8 mouse cellular contexts compared by ENCODE assay signal in genomic region chr1:131260309-131260656, GRCm38 (mm10). TPM values are rescaled to one million over a fixed set of nuclear protein-coding genes. Genes with fewer than 3 reads are reported as not detected.
DNase-seq lines count a peak whose midpoint lies in the region; ATAC-seq and TF ChIP-seq lines count a peak whose summit lies in the region.

No protein-coding gene starts in this region.

- H3K4me1 ChIP-seq in midbrain, embryonic 10.5 days, result no peaks in the 10 kb centered on the region; the same call in 1 of the 2 replicates
- H3K4me1 ChIP-seq in midbrain, embryonic 13.5 days (replicated peaks), result no peaks in the 10 kb centered on the region
- H3K4me1 ChIP-seq in bone marrow macrophage, adult 2 months (ENCODE audit: control insufficient read depth, insufficient read depth, low read length), result no peaks in the 10 kb centered on the region; the same call in 1 of the 2 replicates
- no peaks in the 10 kb centered on the region for H3K4me1 ChIP-seq in embryonic fibroblast, embryonic 13.5 days (ENCODE audit: control insufficient read depth, insufficient read depth, low read length)
- H3K4me1 ChIP-seq in liver, embryonic 11.5 days (replicated peaks; ENCODE audit: control insufficient read depth, insufficient read depth, low read length), result no peaks in the 10 kb centered on the region

- ATAC-seq in midbrain, embryonic 13.5 days, result no peak; the same call in 1 of the 2 replicates
- no peak for ATAC-seq in liver, embryonic 11.5 days (replicated peaks; ENCODE audit: low FRiP score)

- no peak overlapping the region for H3K4me2 ChIP-seq in midbrain, embryonic 13.5 days (replicated peaks)
- H3K4me2 ChIP-seq in liver, embryonic 11.5 days, result no peak overlapping the region

- H3K9ac ChIP-seq in midbrain, embryonic 13.5 days (replicated peaks), result no peak overlapping the region
- H3K9ac ChIP-seq in liver, embryonic 11.5 days (ENCODE audit: low read depth, low read length), result no peak overlapping the region

- H3K27ac ChIP-seq in midbrain, embryonic 10.5 days (replicated peaks), result no peak overlapping the region
- H3K27ac ChIP-seq in midbrain, embryonic 13.5 days, result no peak overlapping the region
- H3K27ac ChIP-seq in bone marrow macrophage, adult 2 months (ENCODE audit: insufficient read depth, low read depth, low read length), result no peak overlapping the region
- no peak overlapping the region for H3K27ac ChIP-seq in embryonic fibroblast, embryonic 13.5 days (ENCODE audit: insufficient read depth, low read length)
- no peak overlapping the region for H3K27ac ChIP-seq in liver, embryonic 11.5 days (ENCODE audit: low read depth, low read length)

- H3K4me3 ChIP-seq in midbrain, embryonic 10.5 days, result no peak overlapping the region
- no peak overlapping the region for H3K4me3 ChIP-seq in midbrain, embryonic 13.5 days (replicated peaks)
- no peak overlapping the region for H3K4me3 ChIP-seq in bone marrow macrophage, adult 2 months (ENCODE audit: insufficient read depth, low read length)
- no peak overlapping the region for H3K4me3 ChIP-seq in embryonic fibroblast, embryonic 13.5 days (ENCODE audit: insufficient read depth, low read length)
- no peak overlapping the region for H3K4me3 ChIP-seq in liver, embryonic 11.5 days (ENCODE audit: low read depth, low read length)

- DNase-seq in midbrain, embryonic 10.5 days (ENCODE audit: low spot score), result peak; percentile 69
- peak; percentile 35 for DNase-seq in hindlimb bud, embryonic 11.5 days (ENCODE audit: extremely low spot score, low read depth, low spot score)
- DNase-seq in liver, embryonic 11.5 days (ENCODE audit: low spot score), result peak; percentile 66
- DNase-seq in retina, embryonic 14.5 days (ENCODE audit: low spot score), result peak; percentile 83
- DNase-seq in thymus, postnatal 36 days, result peak; percentile 62 to 64

- H3K27me3 ChIP-seq in midbrain, embryonic 10.5 days (ENCODE audit: low read depth, poor library complexity, severe bottlenecking), result peaks cover 26% of the 10 kb centered on the region
- 0 out of 2 replicates have a peak, but pooled peaks cover 5% of the 10 kb centered on the region for H3K27me3 ChIP-seq in midbrain, embryonic 13.5 days
- H3K27me3 ChIP-seq in liver, embryonic 11.5 days (replicated peaks; ENCODE audit: control insufficient read depth, insufficient read depth, low read length), result peaks cover 2% of the 10 kb centered on the region

- H3K36me3 ChIP-seq in midbrain, embryonic 10.5 days, result no peaks in the 10 kb centered on the region
- H3K36me3 ChIP-seq in midbrain, embryonic 13.5 days, result no peaks in the 10 kb centered on the region
- no peaks in the 10 kb centered on the region for H3K36me3 ChIP-seq in liver, embryonic 11.5 days (ENCODE audit: control insufficient read depth, insufficient read depth, low read length)

- peak; percentile 80 for TF ChIP-seq CTCF in bone marrow macrophage, adult 2 months (IDR thresholded peaks at IDR 0.05; ENCODE audit: low read depth, low read length)
- peak; percentile 74 for TF ChIP-seq CTCF in embryonic fibroblast, embryonic 13.5 days (IDR thresholded peaks at IDR 0.05; ENCODE audit: borderline replicate concordance, insufficient read depth, low read length)

- no peak for TF ChIP-seq POLR2A in bone marrow macrophage, adult 2 months (IDR thresholded peaks at IDR 0.05; ENCODE audit: borderline replicate concordance, low read depth, low read length)
- TF ChIP-seq POLR2A in embryonic fibroblast, embryonic 13.5 days (IDR thresholded peaks at IDR 0.05; ENCODE audit: low read depth, low read length), result no peak

- WGBS in midbrain, embryonic 10.5 days, result 29% methylated on average over 10 of the region's 10 CpGs
- WGBS in midbrain, embryonic 13.5 days, result 31% methylated on average over 10 of the region's 10 CpGs
- WGBS in liver, embryonic 11.5 days, result 30% methylated on average over 10 of the region's 10 CpGs

- H3K9me3 ChIP-seq in midbrain, embryonic 10.5 days (replicated peaks), result no peaks in the 10 kb centered on the region
- no peaks in the 10 kb centered on the region for H3K9me3 ChIP-seq in midbrain, embryonic 13.5 days
- no peaks in the 10 kb centered on the region for H3K9me3 ChIP-seq in liver, embryonic 11.5 days (ENCODE audit: control insufficient read depth, low read length)

RNA-seq across cellular contexts. Expression of gene Rassf5, which starts 15.2 kb away (rescaled TPM):
- polyA plus RNA-seq in midbrain, embryonic 10.5 days (2016; fragmentation: Nextera tagmentation; extraction: Ambion mirVana), result 0.93 and 1.0 TPM in 2 replicates
- polyA plus RNA-seq in midbrain, embryonic 13.5 days (2015; fragmentation: Nextera tagmentation; extraction: Ambion mirVana), result 1.7 and 1.9 TPM in 2 replicates
- 49.4 and 49.6 TPM in 2 replicates for polyA plus RNA-seq in bone marrow macrophage, adult 2 months (2012; ENCODE audit: insufficient read depth, insufficient read length, missing spikeins)
- 11.6 and 15.7 TPM in 2 replicates for polyA plus RNA-seq in embryonic fibroblast, embryonic 13.5 days (2011; ENCODE audit: insufficient read length, low read depth, missing spikeins)
- 3.7 and 4.1 TPM in 2 replicates for polyA plus RNA-seq in liver, embryonic 11.5 days (2014; fragmentation: Nextera tagmentation; extraction: Ambion mirVana)

RNA-seq across cellular contexts. Expression of gene Ikbke, which starts 19.1 kb away (rescaled TPM):
- polyA plus RNA-seq in midbrain, embryonic 10.5 days (2016; fragmentation: Nextera tagmentation; extraction: Ambion mirVana), result 0.54 and 1.2 TPM in 2 replicates
- 0.72 and 0.73 TPM in 2 replicates for polyA plus RNA-seq in midbrain, embryonic 13.5 days (2015; fragmentation: Nextera tagmentation; extraction: Ambion mirVana)
- 194 and 227 TPM in 2 replicates for polyA plus RNA-seq in bone marrow macrophage, adult 2 months (2012; ENCODE audit: insufficient read depth, insufficient read length, missing spikeins)
- 14.6 and 16.2 TPM in 2 replicates for polyA plus RNA-seq in embryonic fibroblast, embryonic 13.5 days (2011; ENCODE audit: insufficient read length, low read depth, missing spikeins)
- 3.9 and 4.7 TPM in 2 replicates for polyA plus RNA-seq in liver, embryonic 11.5 days (2014; fragmentation: Nextera tagmentation; extraction: Ambion mirVana)

Comparison
In these comparisons a context has a peak if more than half of its experiments do, and no peak if none do; other contexts are left out.
1. RNA of gene Ikbke, which starts 19.1 kb away (polyA plus RNA-seq): 194 to 227 TPM in bone marrow macrophage, adult 2 months; 14.6 to 16.2 TPM in embryonic fibroblast, embryonic 13.5 days, 3.9 to 4.7 TPM in liver, embryonic 11.5 days, 0.72 to 0.73 TPM in midbrain, embryonic 13.5 days and 0.54 to 1.2 TPM in midbrain, embryonic 10.5 days; every median in the first group is over 10 times any median in the second.
2. Peak in every context shown above with its lines, with median percentiles within 50 percentile points of each other: DNase-seq.